Mouse (Mus musculus) midbrain, embryonic 13.5 days (tissue): ENCODE measurements around the gene Cnpy1. TPM values are rescaled to one million over a fixed set of nuclear protein-coding genes. Genes with fewer than 3 reads are reported as not detected.

Source experiments
- ATAC-seq: fragments of 200-750 bp; cut with Nextera tagmentation; 2 replicates; pipeline ENCODE4 v1.8.0; 2017; ENCODE audit warnings: mild to moderate bottlenecking, moderate TSS enrichment, moderate library complexity
- H3K27ac ChIP-seq: fragments of 300-500 bp; sonication (generic); 2 replicates; pipeline ENCODE4 v1.5.1; 2015; ENCODE audit warnings: inconsistent platforms, mild to moderate bottlenecking, moderate library complexity
- H3K27me3 ChIP-seq: fragments of 300-500 bp; sonication (generic); 2 replicates; pipeline ENCODE4 v1.6.1; 2015; ENCODE audit warnings: mild to moderate bottlenecking, inconsistent platforms
- H3K36me3 ChIP-seq: fragments of 300-500 bp; sonication (generic); 2 replicates; pipeline ENCODE4 v1.6.1; 2015; ENCODE audit warnings: mild to moderate bottlenecking, inconsistent platforms
- H3K4me1 ChIP-seq: fragments of 300-500 bp; sonication (generic); replicated peaks from 2 replicates; pipeline ENCODE4 v1.6.1; 2015; ENCODE audit warnings: inconsistent platforms
- H3K4me2 ChIP-seq: fragments of 300-500 bp; sonication (generic); replicated peaks from 2 replicates; pipeline ENCODE4 v1.6.1; 2015; ENCODE audit warnings: moderate library complexity, mild to moderate bottlenecking, inconsistent platforms
- H3K4me3 ChIP-seq: fragments of 300-500 bp; sonication (generic); replicated peaks from 2 replicates; pipeline ENCODE4 v1.5.1; 2015; ENCODE audit warnings: mild to moderate bottlenecking, inconsistent platforms
- H3K9ac ChIP-seq: fragments of 300-500 bp; sonication (generic); replicated peaks from 2 replicates; pipeline ENCODE4 v1.6.1; 2015; ENCODE audit warnings: mild to moderate bottlenecking, inconsistent platforms
- H3K9me3 ChIP-seq: fragments of 300-500 bp; sonication (generic); 2 replicates; pipeline ENCODE4 v1.6.1; 2016; ENCODE audit warnings: mild to moderate bottlenecking, inconsistent platforms
- WGBS: fragments of 180-500 bp; shearing (Covaris S2); methylation state at CpG from one replicate; pipeline ENCODE4 v1.1.7; 2015; 5-methylcytosine and 5-hydroxymethylcytosine counted together
- polyA plus RNA-seq: library from polyadenylated mRNA; unstranded; fragments of >200 nt; fragmentation: Nextera tagmentation; extraction: Ambion mirVana; gene quantifications from 2 replicates; pipeline ENCODE4 v1.2.1, GENCODE M21; 2015

Cnpy1 gene
- polyA plus RNA-seq, 1 experiment from 2014 or later = 85.5 TPM

DNA sequence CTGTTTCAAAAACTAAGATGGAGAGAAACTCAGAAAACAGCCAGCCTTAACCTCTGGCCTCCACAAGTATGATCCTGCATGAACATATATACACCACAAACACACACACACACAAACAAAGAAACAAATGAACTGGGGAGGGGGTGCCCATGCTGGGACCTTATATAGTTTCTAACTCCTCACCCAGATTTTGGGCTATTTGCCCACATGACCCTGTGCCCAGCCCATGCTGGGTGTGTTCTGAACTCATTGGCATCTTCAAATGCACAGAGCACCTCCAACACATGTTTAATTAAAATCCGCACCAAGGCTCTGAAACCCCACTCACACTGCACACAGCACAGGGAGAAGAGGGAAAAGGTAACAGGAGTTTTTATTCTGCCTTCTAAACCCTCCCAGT, 14.3 kb upstream of the Cnpy1 start:
- Histone ChIP-seq H3K4me1 (no peaks in the 10 kb centered on the region), H3K4me2 (no peak overlapping the region), H3K4me3 (no peak overlapping the region), H3K9ac (no peak overlapping the region), H3K36me3 (no peaks in the 10 kb centered on the region), H3K9me3 (no peaks in the 10 kb centered on the region), H3K27me3 (no peaks in the 10 kb centered on the region), H3K27ac (no peak overlapping the region)
- no peak for ATAC-seq
- WGBS = 100% methylated on average over 1 of the region's 1 CpGs

DNA sequence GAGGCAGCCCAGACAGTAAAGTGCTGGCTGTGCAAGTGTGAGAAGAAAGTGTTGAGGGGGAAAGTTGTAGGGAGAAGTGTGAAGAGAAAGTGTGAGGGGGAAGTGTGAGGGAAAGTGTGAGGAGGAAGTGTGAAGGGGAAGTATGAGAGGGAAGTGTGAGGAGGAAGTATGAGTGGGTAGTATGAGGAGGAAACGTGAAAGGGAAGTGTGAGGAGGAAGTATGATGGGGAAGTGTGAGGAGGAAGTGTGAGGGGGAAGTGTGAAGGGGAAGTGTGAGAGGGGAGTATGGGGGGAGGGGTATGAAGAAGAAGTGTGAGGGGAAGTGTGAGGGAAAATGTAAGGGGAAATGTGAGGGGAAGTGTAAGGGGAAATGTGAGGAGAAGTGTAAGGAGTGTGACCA, 13.8 kb upstream of the Cnpy1 start:
- no peak for ATAC-seq
- Histone ChIP-seq H3K9ac (no peak overlapping the region), H3K36me3 (no peaks in the 10 kb centered on the region)

DNA sequence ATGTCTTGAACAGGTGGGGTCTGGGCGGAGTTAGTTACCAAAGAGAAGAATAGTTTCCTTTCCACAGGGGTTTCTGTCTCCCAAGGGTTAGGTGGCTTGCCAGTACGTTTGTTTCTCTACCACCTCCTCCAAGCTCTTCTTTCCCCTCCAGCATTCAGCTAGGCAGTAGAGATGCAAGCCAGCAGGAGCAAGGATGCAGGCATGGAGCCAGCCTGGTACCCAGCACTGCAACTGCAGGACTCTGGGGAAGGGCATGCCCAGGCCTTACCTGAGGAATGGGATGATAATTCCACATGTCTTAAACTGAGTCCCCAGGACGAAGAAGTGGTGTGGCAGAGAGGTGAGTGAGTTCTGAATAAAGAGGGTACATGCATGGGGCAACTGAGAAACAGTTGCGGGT, 12.2 kb upstream of the Cnpy1 start:
- no peaks in the 10 kb centered on the region for H3K27me3 ChIP-seq
- no peak overlapping the region for H3K9ac ChIP-seq
- ATAC-seq = no peak
- H3K36me3 ChIP-seq = no peaks in the 10 kb centered on the region
- H3K4me2 ChIP-seq = no peak overlapping the region
- no peak overlapping the region for H3K4me3 ChIP-seq
- 80% methylated on average over 4 of the region's 4 CpGs for WGBS
- no peak overlapping the region for H3K27ac ChIP-seq
- H3K4me1 ChIP-seq = no peaks in the 10 kb centered on the region
- H3K9me3 ChIP-seq = no peaks in the 10 kb centered on the region

More for the DNA sequence above, 13.8 kb upstream of the Cnpy1 start:
- H3K4me3 ChIP-seq = no peak overlapping the region
- H3K27me3 ChIP-seq = no peaks in the 10 kb centered on the region
- WGBS = 69% methylated on average over 1 of the region's 1 CpGs
- H3K4me1 ChIP-seq = no peaks in the 10 kb centered on the region
- no peak overlapping the region for H3K27ac ChIP-seq
- H3K4me2 ChIP-seq = no peak overlapping the region
- H3K9me3 ChIP-seq = no peaks in the 10 kb centered on the region

DNA sequence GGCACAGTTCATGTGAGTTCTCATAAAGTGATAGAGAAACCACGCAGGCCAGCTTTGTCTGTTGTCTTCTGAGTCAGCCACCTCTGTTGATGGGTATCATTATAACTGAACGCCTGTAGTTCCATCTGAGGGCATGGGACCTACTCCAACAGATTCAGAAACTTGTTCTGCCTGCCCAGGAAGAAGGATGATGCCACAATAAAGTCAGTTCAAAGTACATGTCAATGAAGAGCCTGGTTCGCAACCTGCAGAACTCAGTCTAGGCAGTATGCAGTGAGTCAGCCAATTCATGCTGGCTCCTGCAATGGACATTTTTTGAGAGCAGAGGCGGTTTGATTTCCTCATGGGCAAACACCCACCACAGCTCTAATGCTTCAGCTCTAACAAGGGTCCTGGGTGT, 7.4 kb upstream of the Cnpy1 start:
- Histone ChIP-seq H3K27me3 (no peaks in the 10 kb centered on the region), H3K36me3 (no peaks in the 10 kb centered on the region), H3K9ac (no peak overlapping the region), H3K4me3 (no peak overlapping the region), H3K27ac (no peak overlapping the region), H3K4me2 (no peak overlapping the region), H3K4me1 (peaks cover 11% of the 10 kb centered on the region), H3K9me3 (no peaks in the 10 kb centered on the region)
- 90% methylated on average over 4 of the region's 4 CpGs for WGBS
- no peak for ATAC-seq

DNA sequence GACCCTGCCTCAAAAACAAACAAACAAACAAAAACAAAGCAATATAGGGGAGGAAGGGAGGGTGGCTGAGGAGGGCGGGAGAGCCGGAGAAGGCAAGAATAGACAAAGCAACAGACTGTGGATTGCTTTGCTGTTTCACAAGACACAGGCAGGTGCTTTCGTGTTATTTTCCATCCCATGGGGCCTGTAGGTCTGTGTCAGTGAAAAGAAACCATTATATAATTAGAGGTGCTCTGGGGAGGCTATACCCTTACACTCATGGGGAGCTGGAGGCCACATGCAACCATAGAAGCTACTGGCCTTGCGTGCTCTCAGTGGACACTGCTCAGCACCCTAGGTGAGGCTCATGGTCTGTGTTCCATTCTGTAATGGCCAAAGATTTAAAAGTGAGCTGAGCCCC, 6.7 kb upstream of the Cnpy1 start:
- H3K4me3 ChIP-seq = no peak overlapping the region
- H3K9ac ChIP-seq = no peak overlapping the region
- no peaks in the 10 kb centered on the region for H3K9me3 ChIP-seq
- 88% methylated on average over 4 of the region's 4 CpGs for WGBS
- H3K4me1 ChIP-seq = peaks cover 11% of the 10 kb centered on the region
- no peak overlapping the region for H3K4me2 ChIP-seq
- no peak for ATAC-seq
- no peak overlapping the region; the same call in 1 of the 2 replicates for H3K27ac ChIP-seq
- H3K27me3 ChIP-seq = no peaks in the 10 kb centered on the region
- no peaks in the 10 kb centered on the region for H3K36me3 ChIP-seq

DNA sequence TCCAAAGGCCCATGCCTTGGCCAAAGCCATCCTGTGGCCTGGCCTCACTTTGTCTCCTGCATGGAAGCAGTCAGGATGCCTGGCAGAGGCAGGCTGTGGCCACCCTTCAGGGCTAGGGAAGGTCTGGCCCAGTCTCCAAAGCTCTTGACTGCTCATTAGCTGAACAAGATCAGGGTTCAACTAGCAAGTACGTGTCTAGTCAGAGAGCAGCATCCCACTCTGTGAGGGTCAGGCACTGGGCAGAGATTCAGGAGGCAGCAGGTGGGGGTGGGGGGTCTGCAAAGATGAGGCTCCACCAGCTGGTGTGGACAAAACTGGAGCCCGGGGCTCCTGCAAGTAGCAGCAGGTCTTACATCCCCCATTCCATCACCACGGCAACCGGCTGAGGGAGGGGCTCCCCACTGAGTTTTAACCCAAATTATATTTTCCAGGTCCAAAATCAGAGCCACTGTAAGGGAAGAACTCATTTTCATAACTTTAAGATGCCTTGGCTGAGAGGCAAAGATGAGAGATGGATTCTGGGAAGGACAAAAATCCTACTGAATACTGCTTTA, 5.7 kb upstream of the Cnpy1 start:
- Histone ChIP-seq H3K4me1 (peaks cover 11% of the 10 kb centered on the region), H3K9ac (no peak overlapping the region), H3K4me3 (no peak overlapping the region), H3K27ac (no peak overlapping the region), H3K9me3 (no peaks in the 10 kb centered on the region), H3K27me3 (no peaks in the 10 kb centered on the region), H3K36me3 (no peaks in the 10 kb centered on the region), H3K4me2 (no peak overlapping the region)
- 31% methylated on average over 4 of the region's 4 CpGs for WGBS
- 0 out of 2 replicates have a peak, but pooled peaks have one; percentile 67 for ATAC-seq

DNA sequence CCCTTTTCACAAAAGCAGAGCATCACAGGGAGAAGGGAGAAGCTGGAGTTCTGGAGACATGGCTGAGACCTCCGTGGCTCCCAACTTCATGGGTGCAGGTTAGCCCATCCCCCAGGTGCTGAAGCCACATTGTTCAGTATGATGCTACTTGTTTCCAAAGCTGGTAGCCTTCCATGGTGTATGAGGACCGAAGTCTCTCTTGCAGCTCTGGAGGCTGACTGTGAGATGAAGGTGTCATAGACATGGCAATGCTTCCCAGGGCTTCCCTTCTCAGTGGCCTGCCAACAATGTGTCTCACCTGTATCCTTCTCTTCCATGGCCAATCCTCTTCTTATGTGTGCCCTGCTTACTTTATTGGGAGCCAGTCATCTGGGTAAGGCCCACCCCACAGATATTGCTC, 4.9 kb upstream of the Cnpy1 start:
- H3K27ac ChIP-seq = no peak overlapping the region
- H3K9ac ChIP-seq = no peak overlapping the region
- no peaks in the 10 kb centered on the region for H3K9me3 ChIP-seq
- ATAC-seq = no peak
- H3K4me1 ChIP-seq = peaks cover 12% of the 10 kb centered on the region
- no peaks in the 10 kb centered on the region for H3K36me3 ChIP-seq
- H3K27me3 ChIP-seq = no peaks in the 10 kb centered on the region
- H3K4me3 ChIP-seq = no peak overlapping the region
- 93% methylated on average over 2 of the region's 2 CpGs for WGBS
- no peak overlapping the region for H3K4me2 ChIP-seq

DNA sequence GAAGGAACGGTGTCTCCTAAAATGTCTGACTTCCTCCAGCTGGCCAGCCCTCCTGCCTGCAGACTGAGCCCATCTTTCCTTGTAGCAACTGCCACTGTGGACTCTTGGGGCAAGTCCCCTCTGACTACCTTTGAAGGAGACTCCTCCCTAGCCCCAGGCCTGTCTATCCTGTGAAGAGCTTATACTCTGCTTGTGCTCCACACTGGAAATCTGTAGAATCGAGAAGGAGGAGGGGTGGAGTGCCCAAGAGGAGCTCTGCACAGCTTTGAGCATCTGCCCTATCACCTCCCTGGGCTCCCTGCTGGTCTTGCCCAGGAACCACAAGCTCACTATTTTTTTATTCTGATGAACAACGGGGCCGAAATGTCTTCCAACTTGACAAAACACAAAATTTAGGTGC, 485 bp downstream of the Cnpy1 start:
- 56% methylated on average over 4 of the region's 4 CpGs for WGBS
- no peaks in the 10 kb centered on the region for H3K27me3 ChIP-seq
- H3K27ac ChIP-seq = no peak overlapping the region
- no peak for ATAC-seq
- no peak overlapping the region for H3K4me2 ChIP-seq
- H3K4me1 ChIP-seq = peaks cover 7% of the 10 kb centered on the region; the same call in 1 of the 2 replicates
- no peak overlapping the region for H3K4me3 ChIP-seq
- no peaks in the 10 kb centered on the region for H3K9me3 ChIP-seq
- H3K9ac ChIP-seq = no peak overlapping the region
- no peaks in the 10 kb centered on the region for H3K36me3 ChIP-seq

DNA sequence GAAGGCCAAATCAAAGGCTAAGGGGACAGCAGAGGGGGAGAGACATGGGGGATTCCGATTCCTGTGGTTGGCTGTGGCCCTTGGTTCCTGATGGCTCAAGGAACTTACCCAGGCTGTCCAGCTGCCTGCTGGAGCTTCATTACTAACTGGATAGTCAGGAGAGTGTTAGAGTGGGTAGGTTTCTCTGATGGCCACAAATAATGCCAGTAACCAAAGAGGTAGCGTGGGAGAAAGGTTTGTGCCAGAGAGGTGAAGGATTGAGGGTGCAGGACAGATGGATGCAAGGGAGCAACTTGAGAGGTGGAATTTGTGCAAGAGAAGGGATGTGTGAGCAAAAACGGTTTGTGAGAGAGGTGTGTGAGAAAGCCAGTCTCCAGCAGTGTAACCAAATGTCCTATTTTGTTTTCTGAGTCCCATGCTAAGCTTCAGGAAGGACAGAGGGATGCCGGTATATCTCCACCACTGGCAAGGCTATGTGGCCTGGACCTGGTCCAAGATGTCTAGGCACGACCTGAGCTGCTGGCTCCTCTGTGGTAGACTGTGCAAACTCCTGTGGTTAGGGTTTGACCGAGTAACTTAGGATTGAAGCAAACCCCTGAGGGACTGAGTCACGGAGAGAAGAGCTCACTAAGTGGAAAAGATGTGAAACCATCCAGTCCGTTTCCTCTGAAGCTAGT, 2.0 kb downstream of the Cnpy1 start:
- ATAC-seq = no peak
- Histone ChIP-seq H3K36me3 (no peaks in the 10 kb centered on the region), H3K4me3 (no peak overlapping the region), H3K27ac (no peak overlapping the region), H3K9ac (no peak overlapping the region), H3K9me3 (no peaks in the 10 kb centered on the region), H3K4me2 (no peak overlapping the region), H3K27me3 (0 out of 2 replicates have a peak, but pooled peaks cover 4% of the 10 kb centered on the region), H3K4me1 (peaks cover 8% of the 10 kb centered on the region; the same call in 1 of the 2 replicates)
- 82% methylated on average over 8 of the region's 8 CpGs for WGBS

DNA sequence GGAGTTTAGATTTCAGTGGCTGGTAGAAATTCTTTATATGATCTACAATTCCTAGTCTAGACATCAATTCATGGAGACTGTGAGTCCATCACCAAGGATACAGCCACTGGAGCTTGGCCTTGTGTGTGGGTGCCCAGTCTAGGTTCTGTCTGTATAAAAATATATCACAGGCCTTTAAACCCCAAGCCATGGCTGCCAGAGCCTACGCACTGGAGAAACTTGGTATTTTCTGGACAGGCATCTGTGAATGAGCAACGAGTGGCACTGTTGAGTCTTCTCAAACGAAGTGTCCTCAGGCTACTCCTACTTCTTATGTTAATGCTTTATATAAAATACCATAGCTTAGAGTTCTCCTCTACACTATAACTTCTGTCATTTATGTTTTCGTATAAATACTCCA, 4.2 kb downstream of the Cnpy1 start:
- H3K27ac ChIP-seq = no peak overlapping the region

DNA sequence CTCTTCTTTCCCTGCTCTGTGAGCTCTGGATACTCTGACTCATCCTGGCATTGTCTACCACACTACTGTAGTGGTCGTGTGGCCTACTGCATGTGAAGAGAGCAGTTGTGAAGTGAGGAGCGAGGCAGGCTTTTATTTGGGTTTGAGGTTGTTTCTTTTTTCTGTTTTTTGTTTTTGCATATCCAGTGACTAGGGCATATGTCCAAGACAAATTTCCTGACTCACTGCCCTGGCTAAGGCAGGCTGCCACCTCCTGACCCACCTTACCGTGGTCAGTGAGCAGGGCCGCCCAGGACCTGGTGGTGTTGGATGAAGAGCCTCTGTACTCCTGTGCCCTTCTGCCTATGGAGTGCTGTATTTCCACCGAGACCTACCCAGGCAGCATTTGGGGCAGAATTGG, 5.8 kb downstream of the Cnpy1 start:
- H3K27ac ChIP-seq = no peak overlapping the region
- H3K27me3 ChIP-seq = 0 out of 2 replicates have a peak, but pooled peaks cover 8% of the 10 kb centered on the region
- WGBS = 88% methylated on average over 5 of the region's 5 CpGs
- H3K4me2 ChIP-seq = no peak overlapping the region
- ATAC-seq = no peak
- H3K4me1 ChIP-seq = peaks cover 31% of the 10 kb centered on the region
- H3K9me3 ChIP-seq = no peaks in the 10 kb centered on the region
- H3K36me3 ChIP-seq = no peaks in the 10 kb centered on the region
- no peak overlapping the region for H3K4me3 ChIP-seq
- no peak overlapping the region for H3K9ac ChIP-seq

More for the DNA sequence above, 4.2 kb downstream of the Cnpy1 start:
- no peak overlapping the region for H3K9ac ChIP-seq
- H3K9me3 ChIP-seq = no peaks in the 10 kb centered on the region
- H3K36me3 ChIP-seq = no peaks in the 10 kb centered on the region
- no peak overlapping the region for H3K4me2 ChIP-seq
- H3K4me3 ChIP-seq = no peak overlapping the region
- WGBS = 80% methylated on average over 4 of the region's 4 CpGs
- 0 out of 2 replicates have a peak, but pooled peaks cover 6% of the 10 kb centered on the region for H3K27me3 ChIP-seq
- peaks cover 28% of the 10 kb centered on the region for H3K4me1 ChIP-seq
- ATAC-seq = no peak

DNA sequence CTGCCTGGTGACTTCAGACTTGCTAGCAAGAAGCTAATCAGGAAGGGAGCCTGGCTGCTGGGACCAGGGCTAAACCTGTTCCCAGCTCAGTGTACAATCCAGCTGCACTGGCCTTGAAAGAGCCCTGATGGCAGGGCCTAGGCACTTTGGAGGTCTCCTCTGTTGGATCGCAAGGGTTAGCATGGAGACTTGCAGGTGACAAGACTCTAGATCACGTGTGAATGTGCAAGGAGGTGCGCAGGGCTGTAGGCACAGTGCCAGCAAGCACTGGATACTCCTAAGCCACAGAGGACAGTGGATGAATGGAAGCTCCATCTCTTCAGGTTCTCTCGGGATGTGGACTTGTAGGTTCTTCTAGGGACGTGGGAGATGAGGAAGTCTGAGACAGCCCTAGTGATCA, 6.7 kb downstream of the Cnpy1 start:
- Histone ChIP-seq H3K27ac (no peak overlapping the region), H3K36me3 (no peaks in the 10 kb centered on the region), H3K9ac (no peak overlapping the region), H3K4me3 (no peak overlapping the region), H3K4me1 (peaks cover 31% of the 10 kb centered on the region), H3K4me2 (no peak overlapping the region), H3K27me3 (0 out of 2 replicates have a peak, but pooled peaks cover 11% of the 10 kb centered on the region), H3K9me3 (no peaks in the 10 kb centered on the region)
- 89% methylated on average over 5 of the region's 5 CpGs for WGBS
- no peak for ATAC-seq
